Mouse (Mus musculus) hematopoietic stem cell, adult 5-6 weeks (primary cell): ENCODE data around the gene Mum1l1. TPM values are rescaled to one million over a fixed set of nuclear protein-coding genes. Genes with fewer than 3 reads are reported as not detected.
A peak's percentile ranks its signal among the peaks of the same experiment; 100 is the strongest.
"Not testable (repeated sequence)": the region's sequence is repeated elsewhere in the genome, so short reads cannot be mapped to it uniquely, and the experiment has no call there.

Experiments
- ATAC-seq, 2 experiments: fragments of 125-278 bp in 1 of 2; replicated peaks in 1 of 2; 2 replicates each; pipeline ENCODE4 v1.8.0; 2016 to 2017; ENCODE audit warnings: inconsistent platforms in 2 of 2, mild to moderate bottlenecking in 2 of 2, moderate number of reproducible peaks in 2 of 2, low read depth in 1 of 2, moderate TSS enrichment in 1 of 2; ENCODE audit not compliant: low FRiP score in 2 of 2, poor library complexity in 2 of 2, severe bottlenecking in 2 of 2, insufficient read depth in 1 of 2, low TSS enrichment in 1 of 2
- total RNA-seq: library from RNA; stranded (forward); fragments of 172-1452, 232-1000 nt; gene quantifications from 2 replicates; pipeline ENCODE4 v1.2.3, GENCODE M21; 2017

The Mum1l1 gene
- 0.31 and 1.2 TPM in 2 replicates for total RNA-seq

GRCm38 (mm10) chrX:139209829-139210225, at the start of gene Mum1l1:
Gene Mum1l1, plus strand, starts transcription at chrX:139210042.
- peak; percentile 87 to 90 for ATAC-seq

GRCm38 (mm10) chrX:139178928-139179327, 30.9 kb upstream of the Mum1l1 start, which contains the start of gene 4933428M09Rik:
Gene 4933428M09Rik, plus strand, starts transcription at chrX:139179228.
- no peak for ATAC-seq

DNA sequence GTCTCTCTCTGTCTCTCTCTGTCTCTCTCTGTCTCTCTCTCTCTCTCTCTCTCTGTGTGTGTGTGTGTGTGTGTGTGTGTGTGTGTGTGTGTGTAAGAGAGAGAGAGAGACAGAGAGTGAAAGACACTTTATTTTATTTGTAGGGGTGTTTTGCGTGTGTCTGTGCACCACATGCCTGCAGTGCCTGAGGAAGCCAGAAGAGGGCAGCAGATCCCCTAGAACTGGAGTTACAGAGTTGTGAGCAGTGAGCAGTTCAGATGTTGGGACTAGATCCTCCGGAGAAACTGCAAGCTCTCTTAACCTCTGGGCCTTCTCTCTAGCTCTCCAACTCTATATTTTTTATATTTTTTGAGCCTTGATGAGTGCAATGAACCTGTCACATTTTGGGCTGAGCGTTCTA, 18.3 kb upstream of the Mum1l1 start:
- ATAC-seq = not testable (repeated sequence)

DNA sequence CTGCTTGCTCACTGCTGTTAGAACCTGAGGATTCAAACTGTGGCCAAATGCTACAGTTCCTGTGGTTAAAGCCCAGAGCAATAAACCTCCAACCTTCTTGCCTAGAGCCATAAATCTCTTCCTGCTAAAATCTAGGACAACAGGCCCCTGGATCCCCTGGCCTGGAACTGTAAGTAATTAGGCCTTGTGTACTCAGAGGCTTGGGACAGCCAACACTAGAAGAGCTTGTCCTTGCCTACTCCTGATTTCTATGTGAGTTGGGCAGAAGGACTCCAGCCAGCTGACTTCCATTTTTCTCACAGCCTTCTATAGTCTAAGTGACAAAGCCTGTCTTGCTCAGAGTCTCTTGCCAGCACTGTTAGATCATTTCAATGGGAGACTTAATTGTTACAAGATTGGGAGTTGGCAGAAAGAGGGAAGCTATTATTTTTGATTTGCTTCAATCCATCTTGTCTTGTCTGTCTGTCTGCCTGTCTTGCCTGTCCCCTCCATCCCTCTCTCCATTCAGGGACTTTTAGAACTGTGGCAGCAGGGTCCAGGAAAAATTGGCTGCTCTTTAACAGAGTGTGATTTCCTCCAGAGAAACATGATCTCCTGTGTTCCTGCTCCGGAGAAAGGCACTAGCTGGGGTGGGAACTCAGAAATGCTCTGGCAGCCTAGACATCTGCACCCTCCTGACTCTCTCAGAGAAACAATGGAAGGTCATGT, 15.1 kb upstream of the Mum1l1 start:
- no peak for ATAC-seq

DNA sequence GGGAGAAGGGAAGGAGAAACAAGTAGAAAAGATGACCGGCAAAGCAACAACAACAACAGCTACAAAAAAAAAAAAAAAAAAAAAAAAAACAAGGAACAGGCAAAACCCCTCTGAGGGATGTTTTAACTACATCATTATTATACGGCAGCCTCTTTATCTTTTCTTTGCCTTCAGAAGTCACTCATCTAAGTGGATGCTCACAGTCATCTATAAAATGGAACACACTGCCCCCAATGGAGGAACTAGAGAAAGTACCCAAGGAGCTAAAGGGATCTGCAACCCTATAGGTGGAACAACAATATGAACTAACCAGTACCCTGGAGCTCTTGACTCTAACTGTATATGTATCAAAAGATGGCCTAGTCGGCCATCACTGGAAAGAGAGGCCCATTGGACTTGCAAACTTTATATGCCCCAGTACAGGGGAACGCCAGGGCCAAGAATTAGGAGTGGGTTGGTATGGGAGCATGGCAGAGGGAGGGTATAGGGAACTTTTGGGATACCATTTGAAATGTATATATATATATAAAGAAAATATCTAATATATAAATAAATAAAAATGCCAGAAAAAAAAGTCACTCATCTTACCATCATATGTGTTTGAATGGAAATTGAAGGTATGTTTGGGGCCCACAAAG, 532 bp upstream of the Mum1l1 start:
- ATAC-seq = not testable (repeated sequence)

- no peak for ATAC-seq
Measured at GRCm38 (mm10) chrX:139214765-139215164, 4.9 kb downstream of the Mum1l1 start.

- no peak for ATAC-seq
Measured at GRCm38 (mm10) chrX:139216409-139216808, 6.6 kb downstream of the Mum1l1 start.

- ATAC-seq = peak; percentile 87; a peak in 3 of 4 replicates
Measured at GRCm38 (mm10) chrX:139216991-139217593, 7.2 kb downstream of the Mum1l1 start.

DNA sequence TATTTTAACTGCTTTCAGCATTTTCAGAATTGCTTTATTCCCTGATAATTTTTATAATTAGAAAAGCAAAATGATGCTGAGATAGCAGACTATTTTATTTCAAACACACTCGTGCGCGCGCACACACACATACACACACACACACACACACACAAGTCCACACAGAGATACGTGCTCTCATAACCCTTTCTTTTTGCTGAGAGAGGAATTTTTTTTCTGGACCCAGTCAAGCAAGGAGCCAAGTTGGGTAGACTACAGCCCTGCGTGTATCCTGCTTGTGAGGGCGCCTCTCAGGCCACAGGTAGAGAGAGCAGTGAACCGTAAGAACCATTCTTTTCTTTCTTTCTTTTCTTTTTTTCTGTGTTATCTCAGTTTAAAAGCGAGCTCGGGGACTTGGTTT, 7.9 kb downstream of the Mum1l1 start:
- no peak for ATAC-seq

- ATAC-seq = peak; percentile 62 to 71; a peak in 3 of 4 replicates
Measured at GRCm38 (mm10) chrX:139219017-139219416, 9.2 kb downstream of the Mum1l1 start.

GRCm38 (mm10) chrX:139220830-139221229, 11.0 kb downstream of the Mum1l1 start:
- no peak for ATAC-seq

GRCm38 (mm10) chrX:139221893-139222292, 12.1 kb downstream of the Mum1l1 start:
- no peak for ATAC-seq

GRCm38 (mm10) chrX:139231143-139231542, 21.3 kb downstream of the Mum1l1 start:
- no peak for ATAC-seq

DNA sequence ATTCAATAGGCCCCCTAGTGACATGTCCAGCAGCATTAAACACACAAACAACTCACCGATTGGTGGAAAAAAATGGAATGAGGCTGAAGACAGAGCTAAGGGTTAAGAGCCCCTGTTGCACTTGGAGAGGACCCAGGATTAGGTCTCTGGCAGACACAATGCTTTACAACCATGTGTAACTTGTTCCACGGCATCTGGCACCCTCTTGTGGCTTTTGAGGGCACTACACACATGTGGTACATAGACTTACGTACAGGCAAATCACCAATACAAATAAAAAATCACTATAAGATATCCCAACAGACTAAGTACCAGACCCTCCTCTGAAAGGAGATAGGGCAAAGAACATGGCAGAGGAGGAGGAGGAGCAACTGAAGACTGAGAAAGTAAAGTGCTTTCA, 37.5 kb downstream of the Mum1l1 start:
- no peak for ATAC-seq

DNA sequence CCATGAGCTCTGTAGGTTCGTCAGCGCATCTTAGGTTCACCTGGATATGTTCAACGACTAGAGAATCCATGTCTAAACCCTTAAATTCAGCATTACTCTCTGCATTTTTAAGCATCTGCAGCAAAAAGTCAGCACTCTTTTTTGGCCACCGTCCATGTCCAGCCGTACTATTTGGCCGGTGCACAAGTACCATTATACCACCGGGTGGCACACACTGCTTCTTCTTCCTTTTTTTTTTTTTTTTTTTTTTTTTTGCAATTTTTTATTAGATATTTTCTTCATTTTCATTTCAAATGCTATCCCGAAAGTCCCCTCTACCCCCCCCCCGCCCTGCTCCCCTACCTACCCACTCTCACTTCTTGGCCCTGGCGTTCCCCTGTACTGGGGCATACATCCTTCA, 47.2 kb downstream of the Mum1l1 start:
- ATAC-seq = no peak

GRCm38 (mm10) chrX:139281966-139282365, 72.1 kb downstream of the Mum1l1 start:
- ATAC-seq = no peak
